Comparison of ENCODE assay signal across 10 mouse cellular contexts in genomic region chr11:35120076-35120475, GRCm38 (mm10). TPM values are rescaled to one million over a fixed set of nuclear protein-coding genes. Genes with fewer than 3 reads are reported as not detected.
DNase-seq lines count a peak whose midpoint lies in the region; ATAC-seq and TF ChIP-seq lines count a peak whose summit lies in the region.
"Had no signal": no experiment of that assay in that cellular context is flagged by ENCODE, and none has a peak within 500 bp of the region (broad histone marks: within the 10 kb centered on the region; RNA-seq: fewer than 3 reads in every experiment).

No protein-coding gene starts in this region.

- peak overlapping the region; percentile 81 for H3K4me2 ChIP-seq in heart, embryonic 12.5 days
- H3K4me2 ChIP-seq in embryonic facial prominence, embryonic 13.5 days = peak overlapping the region; percentile 71
- peak overlapping the region; percentile 74 for H3K4me2 ChIP-seq in limb, embryonic 14.5 days (replicated peaks; ENCODE audit: low read depth, low read length, severe bottlenecking)

- H3K27me3 ChIP-seq in heart, embryonic 12.5 days (replicated peaks) = no peaks in the 10 kb centered on the region; the same call in 1 of the 2 replicates
- peaks cover 8% of the 10 kb centered on the region; the same call in 1 of the 2 replicates for H3K27me3 ChIP-seq in embryonic facial prominence, embryonic 13.5 days
- H3K27me3 ChIP-seq in limb, embryonic 14.5 days (ENCODE audit: control insufficient read depth, insufficient read depth, low read length) = no peaks in the 10 kb centered on the region

- DNase-seq in heart, postnatal 25 days (ENCODE audit: low spot score) = no peak
- DNase-seq in embryo, embryonic 10.5 days (ENCODE audit: low spot score) = peak; percentile 63
- DNase-seq in limb, embryonic 14.5 days (ENCODE audit: low spot score) = no peak
- no peak for DNase-seq in cerebellum, postnatal 25 days
- DNase-seq in kidney, adult 18-20 months = no peak

- WGBS in heart, embryonic 12.5 days = 33% methylated on average over 5 of the region's 5 CpGs
- WGBS in embryonic facial prominence, embryonic 13.5 days = 17% methylated on average over 5 of the region's 5 CpGs
- 11% methylated on average over 5 of the region's 5 CpGs for WGBS in limb, embryonic 14.5 days

- no peak overlapping the region for H3K27ac ChIP-seq in heart, embryonic 12.5 days (ENCODE audit: poor library complexity, severe bottlenecking)
- peak overlapping the region; percentile 22; the same call in 1 of the 2 replicates for H3K27ac ChIP-seq in embryonic facial prominence, embryonic 13.5 days
- H3K27ac ChIP-seq in limb, embryonic 14.5 days (replicated peaks; ENCODE audit: low read depth, low read length) = no peak overlapping the region

- H3K9ac ChIP-seq in heart, embryonic 12.5 days = no peak overlapping the region
- H3K9ac ChIP-seq in embryonic facial prominence, embryonic 13.5 days = no peak overlapping the region
- H3K9ac ChIP-seq in limb, embryonic 14.5 days (ENCODE audit: low read depth, low read length, severe bottlenecking) = no peak overlapping the region
- H3K9ac ChIP-seq: liver, postnatal 0 days had no signal

- H3K4me1 ChIP-seq in heart, embryonic 12.5 days (replicated peaks) = peaks cover 27% of the 10 kb centered on the region
- peaks cover 49% of the 10 kb centered on the region for H3K4me1 ChIP-seq in embryonic facial prominence, embryonic 13.5 days
- peaks cover 35% of the 10 kb centered on the region for H3K4me1 ChIP-seq in limb, embryonic 14.5 days (ENCODE audit: control insufficient read depth, insufficient read depth, low read length)

- intact Hi-C loops in heart, postnatal 25 days (cut with DNase I) = no loop called here

- H3K36me3 ChIP-seq in heart, embryonic 12.5 days = no peaks in the 10 kb centered on the region
- H3K36me3 ChIP-seq in embryonic facial prominence, embryonic 13.5 days = no peaks in the 10 kb centered on the region
- H3K36me3 ChIP-seq in limb, embryonic 14.5 days (ENCODE audit: control insufficient read depth, insufficient read depth, low read length) = no peaks in the 10 kb centered on the region
- H3K36me3 ChIP-seq: G1E had no signal

- TF ChIP-seq POLR2A in limb, embryonic 14.5 days (IDR thresholded peaks at IDR 0.05; ENCODE audit: borderline replicate concordance, extremely low read depth, insufficient read depth, insufficient read length) = no peak

- H3K4me3 ChIP-seq in heart, embryonic 12.5 days = no peak overlapping the region
- H3K4me3 ChIP-seq in embryonic facial prominence, embryonic 13.5 days = no peak overlapping the region
- H3K4me3 ChIP-seq in limb, embryonic 14.5 days (replicated peaks; ENCODE audit: low read length) = no peak overlapping the region

- no peak for ATAC-seq in heart, embryonic 12.5 days (ENCODE audit: insufficient number of reproducible peaks, low FRiP score)
- ATAC-seq in embryonic facial prominence, embryonic 13.5 days (ENCODE audit: insufficient number of reproducible peaks, insufficient read depth, low FRiP score, low TSS enrichment, low read depth) = no peak
- no peak for ATAC-seq in limb, embryonic 14.5 days (ENCODE audit: low FRiP score, low read depth)
- ATAC-seq: liver, postnatal 0 days had no signal

- no peaks in the 10 kb centered on the region for H3K9me3 ChIP-seq in heart, embryonic 12.5 days (replicated peaks)
- no peaks in the 10 kb centered on the region for H3K9me3 ChIP-seq in embryonic facial prominence, embryonic 13.5 days
- H3K9me3 ChIP-seq in limb, embryonic 14.5 days (ENCODE audit: control insufficient read depth, low read length) = no peaks in the 10 kb centered on the region

RNA-seq across cellular contexts. Expression of gene Slit3, which starts 0.9 kb away (rescaled TPM):
- polyA plus RNA-seq in heart, embryonic 12.5 days (2016; fragmentation: Nextera tagmentation; extraction: Ambion mirVana) = 17.4 and 18.4 TPM in 2 replicates
- 10 to 100 TPM; 12.7 to 15.4 TPM for total RNA-seq in heart, postnatal 25 days (2021)
- 28.0 and 37.4 TPM in 2 replicates for polyA plus RNA-seq in embryonic facial prominence, embryonic 13.5 days (2015; fragmentation: Nextera tagmentation; extraction: Ambion mirVana)
- polyA plus RNA-seq in limb, embryonic 14.5 days (2012; rRNA removed) = 32.9 and 41.2 TPM in 2 replicates
- polyA plus RNA-seq in limb, embryonic 14.5 days (2014; fragmentation: Nextera tagmentation; extraction: Ambion mirVana) = 33.0 and 36.8 TPM in 2 replicates
- total RNA-seq: megakaryocyte progenitor cell, adult 5-6 weeks had no signal
- polyA plus RNA-seq: G1E had no signal
